Mouse (Mus musculus) heart, embryonic 15.5 days (tissue): ENCODE measurements around the gene Ak5. TPM values are rescaled to one million over a fixed set of nuclear protein-coding genes. Genes with fewer than 3 reads are reported as not detected.
A peak's percentile ranks its signal among the peaks of the same experiment; 100 is the strongest.

Experiments
- ATAC-seq: fragments of 200-750 bp; cut with Nextera tagmentation; replicated peaks from 2 replicates; pipeline ENCODE4 v1.8.0; 2017; ENCODE audit warnings: low read depth, moderate TSS enrichment; ENCODE audit not compliant: insufficient number of reproducible peaks, insufficient read depth, low FRiP score
- H3K27ac ChIP-seq: fragments of 300-500 bp; sonication (generic); 2 replicates; pipeline ENCODE4 v1.5.1; 2015; ENCODE audit warnings: mild to moderate bottlenecking, inconsistent platforms
- H3K27me3 ChIP-seq: fragments of 300-500 bp; sonication (generic); 2 replicates; pipeline ENCODE4 v1.6.1; 2015; ENCODE audit warnings: inconsistent platforms
- H3K36me3 ChIP-seq: fragments of 300-500 bp; sonication (generic); 2 replicates; pipeline ENCODE4 v1.6.1; 2015; ENCODE audit warnings: mild to moderate bottlenecking, inconsistent platforms
- H3K4me1 ChIP-seq: fragments of 300-500 bp; sonication (generic); replicated peaks from 2 replicates; pipeline ENCODE4 v1.6.1; 2015; ENCODE audit warnings: inconsistent platforms
- H3K4me2 ChIP-seq: fragments of 300-500 bp; sonication (generic); 2 replicates; pipeline ENCODE4 v1.6.1; 2015; ENCODE audit warnings: inconsistent platforms, mild to moderate bottlenecking, moderate library complexity
- H3K4me3 ChIP-seq: fragments of 300-500 bp; sonication (generic); 2 replicates; pipeline ENCODE4 v1.5.1; 2015; ENCODE audit warnings: mild to moderate bottlenecking, inconsistent platforms
- H3K9ac ChIP-seq: fragments of 300-500 bp; sonication (generic); 2 replicates; pipeline ENCODE4 v1.6.1; 2015; ENCODE audit warnings: mild to moderate bottlenecking, inconsistent platforms
- H3K9me3 ChIP-seq: fragments of 300-500 bp; sonication (generic); replicated peaks from 2 replicates; pipeline ENCODE4 v1.6.1; 2016; ENCODE audit warnings: inconsistent platforms
- WGBS: fragments of 180-500 bp; shearing (Covaris S2); methylation state at CpG from one replicate; pipeline ENCODE4 v1.1.7; 2015; ENCODE audit warnings: mixed read lengths; 5-methylcytosine and 5-hydroxymethylcytosine counted together
- polyA plus RNA-seq: library from polyadenylated mRNA; unstranded; fragments of >200 nt; fragmentation: Nextera tagmentation; extraction: Ambion mirVana; gene quantifications from 2 replicates; pipeline ENCODE4 v1.2.1, GENCODE M21; 2015

Gene Ak5
- polyA plus RNA-seq, 1 experiment from 2014 or later = 0.78 TPM

DNA sequence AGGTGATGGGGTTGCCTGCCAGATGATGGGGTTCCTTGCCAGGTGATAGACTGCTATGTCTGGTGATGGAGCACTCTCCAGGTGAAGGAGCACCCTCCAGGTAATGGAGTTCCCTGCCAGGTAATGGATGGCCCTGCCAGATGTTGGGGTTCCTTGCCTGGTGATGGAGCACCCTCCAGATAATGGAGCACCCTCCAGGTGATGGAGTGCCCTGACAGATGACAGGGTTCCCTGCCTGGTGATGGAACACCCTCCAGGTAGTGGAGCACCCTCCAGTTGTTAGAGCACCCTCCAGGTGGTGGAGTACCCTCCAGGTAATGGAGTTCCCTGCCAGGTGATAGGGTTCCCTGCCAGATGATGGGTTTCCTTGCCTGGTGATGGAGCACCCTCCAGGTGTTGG lies 104.3 kb downstream of the Ak5 start:
- ATAC-seq = no peak
- no peaks in the 10 kb centered on the region for H3K27me3 ChIP-seq
- no peak overlapping the region for H3K9ac ChIP-seq
- no peak overlapping the region for H3K27ac ChIP-seq
- H3K4me3 ChIP-seq = no peak overlapping the region
- no peaks in the 10 kb centered on the region for H3K9me3 ChIP-seq
- no peak overlapping the region for H3K4me2 ChIP-seq
- peaks cover 6% of the 10 kb centered on the region for H3K4me1 ChIP-seq
- H3K36me3 ChIP-seq = no peaks in the 10 kb centered on the region

DNA sequence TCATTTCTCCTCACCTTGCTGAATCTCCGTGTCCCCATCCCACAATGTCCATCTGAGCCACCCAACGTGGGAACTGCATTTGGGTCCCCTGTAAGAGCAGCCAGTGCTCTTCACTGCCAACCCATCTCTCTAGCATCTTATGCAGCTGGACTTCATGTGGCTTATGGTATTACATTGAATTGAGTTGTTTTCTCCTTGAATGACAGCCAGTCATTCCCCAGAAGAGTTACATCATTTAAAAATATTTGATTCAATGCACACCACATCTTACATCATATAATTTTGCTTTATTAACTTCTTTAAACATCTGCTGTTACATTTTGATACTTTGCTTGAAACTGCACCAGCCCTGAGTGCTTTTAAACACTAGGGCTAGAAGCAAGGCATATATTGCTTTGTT lies 106.5 kb downstream of the Ak5 start:
- Histone ChIP-seq H3K4me2 (no peak overlapping the region), H3K4me1 (no peaks in the 10 kb centered on the region), H3K27ac (no peak overlapping the region), H3K9ac (no peak overlapping the region), H3K27me3 (no peaks in the 10 kb centered on the region), H3K36me3 (no peaks in the 10 kb centered on the region), H3K4me3 (no peak overlapping the region), H3K9me3 (no peaks in the 10 kb centered on the region)
- 75% methylated on average over 2 of the region's 2 CpGs for WGBS
- no peak for ATAC-seq

DNA sequence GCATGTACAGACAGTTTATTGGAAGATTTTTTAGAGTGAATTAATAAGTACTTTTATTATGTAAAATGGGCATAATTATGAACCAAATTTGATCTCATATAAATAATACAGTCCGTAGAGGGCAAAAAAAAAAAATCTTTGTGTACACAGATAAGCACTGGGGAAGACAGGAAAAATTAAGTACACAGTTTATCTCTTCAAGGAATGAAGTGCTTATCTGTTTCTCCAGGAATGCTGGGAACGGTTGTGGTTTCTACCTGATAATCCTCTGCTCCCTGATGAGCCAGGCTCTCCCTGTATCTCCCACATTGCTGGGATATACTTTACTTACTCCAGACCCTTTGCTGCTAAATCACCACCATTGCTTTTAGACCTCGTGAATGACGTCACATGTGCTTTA lies 108.9 kb downstream of the Ak5 start:
- WGBS = 31% methylated on average over 4 of the region's 4 CpGs
- Histone ChIP-seq H3K36me3 (no peaks in the 10 kb centered on the region), H3K9me3 (no peaks in the 10 kb centered on the region), H3K27ac (no peak overlapping the region), H3K4me2 (no peak overlapping the region), H3K9ac (no peak overlapping the region), H3K4me1 (no peaks in the 10 kb centered on the region), H3K27me3 (no peaks in the 10 kb centered on the region), H3K4me3 (no peak overlapping the region)
- no peak for ATAC-seq

DNA sequence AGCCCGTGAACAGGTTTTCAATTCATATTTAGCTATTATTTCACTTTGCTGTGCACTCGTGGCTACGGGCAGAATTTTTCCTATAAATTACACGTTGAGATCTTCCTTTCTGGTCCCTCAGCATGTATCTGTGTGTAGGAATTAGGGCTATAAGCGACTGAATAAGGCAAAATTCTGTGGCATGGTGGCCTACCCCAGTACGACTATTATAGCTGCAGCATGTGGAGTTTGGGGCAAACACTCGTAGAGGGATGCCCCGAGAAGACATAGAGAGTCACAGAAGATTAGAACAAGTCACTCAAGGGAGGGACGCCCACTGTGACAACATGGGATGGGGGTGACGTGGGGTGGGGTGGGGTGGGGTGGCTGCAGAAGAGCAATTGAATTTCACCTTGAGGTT lies 110.1 kb downstream of the Ak5 start:
- Histone ChIP-seq H3K27me3 (no peaks in the 10 kb centered on the region), H3K27ac (no peak overlapping the region), H3K36me3 (no peaks in the 10 kb centered on the region), H3K4me1 (no peaks in the 10 kb centered on the region), H3K9me3 (no peaks in the 10 kb centered on the region), H3K4me2 (no peak overlapping the region), H3K9ac (no peak overlapping the region), H3K4me3 (no peak overlapping the region)
- 67% methylated on average over 10 of the region's 10 CpGs for WGBS
- no peak for ATAC-seq

DNA sequence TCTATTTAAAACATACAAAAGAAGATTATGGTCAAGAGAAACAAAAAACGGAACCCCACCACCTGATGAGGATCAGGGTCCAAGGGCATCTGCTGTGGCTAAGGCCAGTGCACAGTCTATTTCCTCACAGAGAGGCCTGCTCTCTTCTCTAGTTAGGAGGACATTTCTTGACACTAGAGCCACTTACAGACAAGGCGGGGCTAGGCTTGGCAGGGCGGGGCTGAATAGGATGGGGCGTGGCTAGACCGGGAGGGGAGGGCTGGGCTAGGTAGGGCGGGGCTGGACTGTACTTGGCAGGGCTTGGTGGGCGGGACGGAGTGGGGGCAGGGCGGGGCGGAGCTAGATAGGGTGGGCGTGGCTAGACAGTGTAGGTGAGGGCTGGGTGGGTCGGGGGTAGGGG lies 110.5 kb downstream of the Ak5 start:
- H3K4me1 ChIP-seq = no peaks in the 10 kb centered on the region
- H3K4me2 ChIP-seq = no peak overlapping the region
- H3K27ac ChIP-seq = no peak overlapping the region
- 45% methylated on average over 12 of the region's 12 CpGs for WGBS
- H3K9me3 ChIP-seq = no peaks in the 10 kb centered on the region
- H3K36me3 ChIP-seq = no peaks in the 10 kb centered on the region
- no peak overlapping the region for H3K9ac ChIP-seq
- H3K4me3 ChIP-seq = no peak overlapping the region
- no peaks in the 10 kb centered on the region for H3K27me3 ChIP-seq
- 0 out of 2 replicates have a peak, but pooled peaks have one; percentile 55 for ATAC-seq

DNA sequence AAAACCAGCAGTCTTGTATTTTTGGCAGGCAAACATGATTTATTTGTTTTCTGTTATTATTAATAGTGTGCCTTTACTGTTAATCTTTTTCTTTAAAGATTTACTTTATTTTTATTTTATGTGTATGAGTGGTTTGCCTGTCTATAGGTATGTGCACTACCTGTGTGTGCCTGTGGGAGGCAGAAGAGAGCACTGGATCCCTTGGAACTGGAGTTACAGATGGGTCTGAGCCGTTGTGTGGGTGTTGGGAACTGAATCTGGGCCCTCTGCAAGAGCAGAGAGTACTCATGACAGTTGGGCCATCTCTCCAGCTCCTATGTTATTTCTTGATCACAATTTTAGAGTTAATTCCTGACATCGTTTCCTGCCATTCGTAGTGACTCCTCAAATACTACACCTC lies 111.2 kb downstream of the Ak5 start:
- no peaks in the 10 kb centered on the region for H3K36me3 ChIP-seq
- H3K4me2 ChIP-seq = no peak overlapping the region
- H3K9ac ChIP-seq = no peak overlapping the region
- no peaks in the 10 kb centered on the region for H3K4me1 ChIP-seq
- ATAC-seq = no peak
- 85% methylated on average over 3 of the region's 3 CpGs for WGBS
- no peak overlapping the region for H3K27ac ChIP-seq
- no peaks in the 10 kb centered on the region for H3K9me3 ChIP-seq
- no peak overlapping the region for H3K4me3 ChIP-seq
- no peaks in the 10 kb centered on the region for H3K27me3 ChIP-seq

DNA sequence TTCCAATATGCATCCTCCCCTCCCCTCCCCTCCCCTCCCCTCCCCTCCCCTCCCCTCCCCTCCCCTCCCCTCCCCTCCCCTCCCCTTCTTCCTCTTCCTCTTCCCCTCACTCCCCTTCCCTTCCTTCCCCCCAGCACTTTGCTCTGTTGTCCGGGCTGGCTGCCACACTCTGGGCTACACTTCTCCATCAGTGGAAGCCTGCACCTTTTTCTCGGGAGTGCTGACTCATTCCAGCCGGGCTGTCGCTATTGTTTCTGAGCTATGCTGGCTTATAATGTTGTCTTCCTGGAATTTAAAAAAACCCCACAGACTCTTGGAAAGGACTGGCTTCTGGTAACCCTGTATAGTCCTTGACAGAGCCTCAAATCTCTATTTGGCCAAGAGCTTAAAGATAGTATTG lies 111.7 kb downstream of the Ak5 start:
- Histone ChIP-seq H3K9me3 (no peaks in the 10 kb centered on the region), H3K4me1 (no peaks in the 10 kb centered on the region), H3K4me2 (no peak overlapping the region), H3K4me3 (no peak overlapping the region), H3K36me3 (no peaks in the 10 kb centered on the region), H3K27me3 (no peaks in the 10 kb centered on the region), H3K27ac (no peak overlapping the region), H3K9ac (no peak overlapping the region)
- no peak for ATAC-seq
- WGBS = 19% methylated on average over 3 of the region's 4 CpGs

DNA sequence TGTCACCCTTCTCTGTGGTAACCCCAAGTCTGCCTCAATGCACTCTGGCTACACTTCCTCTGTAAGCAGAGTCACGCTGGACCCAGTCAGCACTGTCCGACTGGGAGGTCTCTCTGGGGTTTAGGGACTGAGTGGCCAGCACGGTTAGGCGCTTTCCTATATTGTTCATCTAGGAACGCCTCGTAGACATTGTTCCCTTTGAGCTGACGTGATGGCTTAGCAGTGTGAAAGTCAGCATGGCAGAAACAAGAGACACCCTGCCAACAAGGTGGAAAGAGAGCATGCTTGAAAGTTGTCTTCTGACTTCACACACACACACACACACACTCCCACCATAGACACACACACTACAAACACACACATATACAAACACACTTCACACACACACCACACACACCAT lies 112.9 kb downstream of the Ak5 start:
- no peak for ATAC-seq
- H3K27ac ChIP-seq = no peak overlapping the region
- no peaks in the 10 kb centered on the region for H3K9me3 ChIP-seq
- no peaks in the 10 kb centered on the region for H3K27me3 ChIP-seq
- WGBS = 56% methylated on average over 7 of the region's 7 CpGs
- no peak overlapping the region for H3K4me2 ChIP-seq
- H3K4me3 ChIP-seq = no peak overlapping the region
- H3K4me1 ChIP-seq = no peaks in the 10 kb centered on the region
- no peaks in the 10 kb centered on the region for H3K36me3 ChIP-seq
- H3K9ac ChIP-seq = no peak overlapping the region

DNA sequence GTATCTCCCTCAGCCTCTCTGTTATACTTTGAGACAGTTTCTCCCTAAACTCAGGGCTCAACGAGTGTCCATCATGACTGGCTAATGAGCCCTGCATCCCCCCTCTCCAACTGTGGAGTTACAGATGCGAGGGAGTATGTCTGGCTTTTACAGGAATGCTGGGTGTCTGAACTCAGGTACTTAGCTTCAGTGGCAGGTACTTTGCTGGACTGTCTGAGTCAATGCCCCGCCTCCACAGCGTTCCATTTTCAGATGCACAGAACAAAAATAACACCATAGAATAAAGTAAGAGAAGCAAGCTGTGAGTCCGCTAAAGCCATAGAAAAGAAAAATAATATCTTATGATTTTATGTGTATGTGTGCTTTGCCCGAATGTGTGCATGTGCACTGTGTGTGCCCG lies 113.8 kb downstream of the Ak5 start:
- no peaks in the 10 kb centered on the region for H3K36me3 ChIP-seq
- WGBS = 84% methylated on average over 7 of the region's 7 CpGs
- no peaks in the 10 kb centered on the region for H3K4me1 ChIP-seq
- no peak overlapping the region for H3K4me3 ChIP-seq
- no peak overlapping the region for H3K4me2 ChIP-seq
- no peak overlapping the region for H3K9ac ChIP-seq
- no peaks in the 10 kb centered on the region for H3K9me3 ChIP-seq
- ATAC-seq = no peak
- H3K27ac ChIP-seq = no peak overlapping the region
- no peaks in the 10 kb centered on the region for H3K27me3 ChIP-seq

DNA sequence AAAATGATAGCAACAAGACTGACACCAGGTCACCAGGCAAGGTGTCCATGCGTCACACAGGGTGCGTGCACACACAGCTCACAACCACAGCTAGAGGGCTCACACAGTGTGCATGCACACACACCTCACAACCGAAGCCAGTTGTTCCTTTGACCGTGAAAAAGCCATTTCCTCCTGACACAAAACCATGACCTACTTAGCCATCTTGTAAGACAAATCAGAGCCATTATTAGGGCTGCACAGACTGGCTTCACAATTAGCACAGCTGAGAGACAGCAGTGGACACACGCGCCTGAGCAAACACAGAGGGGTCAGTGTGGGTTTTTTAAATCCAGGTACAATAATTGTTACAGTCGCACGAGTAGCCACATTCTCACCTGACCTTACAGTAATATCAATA lies 115.5 kb downstream of the Ak5 start:
- no peak overlapping the region for H3K9ac ChIP-seq

DNA sequence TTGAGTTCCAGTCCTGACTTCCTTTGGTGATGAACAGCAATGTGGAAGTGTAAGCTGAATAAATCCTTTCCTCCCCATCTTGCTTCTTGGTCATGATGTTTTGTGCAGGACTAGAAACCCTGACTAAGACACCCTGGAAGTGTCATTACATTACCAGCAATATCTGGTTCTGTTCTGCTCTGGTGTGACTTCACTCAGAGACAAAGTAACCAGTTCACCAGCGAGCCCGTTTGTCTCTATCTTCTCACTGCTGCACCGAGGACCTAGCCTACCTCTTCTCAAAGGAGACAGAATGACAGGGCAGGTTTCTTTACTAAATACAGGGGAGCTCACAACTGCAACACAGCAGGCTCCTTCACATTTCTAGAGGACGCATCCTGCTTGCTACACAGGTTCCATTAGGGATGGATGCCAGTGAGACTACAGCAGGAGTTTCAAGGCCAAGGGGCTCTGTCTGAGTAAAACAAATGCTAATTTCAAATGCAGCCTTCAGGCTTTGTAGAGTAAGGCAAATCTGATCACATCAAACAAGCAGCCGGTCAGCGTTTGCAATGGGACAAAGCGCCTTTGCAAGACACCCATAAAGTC lies 117.5 kb downstream of the Ak5 start:
- Histone ChIP-seq H3K27ac (no peak overlapping the region), H3K4me2 (no peak overlapping the region), H3K4me3 (no peak overlapping the region), H3K9ac (no peak overlapping the region), H3K4me1 (no peaks in the 10 kb centered on the region), H3K9me3 (no peaks in the 10 kb centered on the region), H3K27me3 (no peaks in the 10 kb centered on the region), H3K36me3 (no peaks in the 10 kb centered on the region)
- ATAC-seq = no peak
- 82% methylated on average over 7 of the region's 7 CpGs for WGBS

More for the DNA sequence above, 115.5 kb downstream of the Ak5 start:
- H3K27me3 ChIP-seq = no peaks in the 10 kb centered on the region
- H3K27ac ChIP-seq = no peak overlapping the region
- H3K4me3 ChIP-seq = no peak overlapping the region
- ATAC-seq = no peak
- 85% methylated on average over 8 of the region's 8 CpGs for WGBS
- H3K36me3 ChIP-seq = no peaks in the 10 kb centered on the region
- no peaks in the 10 kb centered on the region for H3K4me1 ChIP-seq
- H3K9me3 ChIP-seq = no peaks in the 10 kb centered on the region
- H3K4me2 ChIP-seq = no peak overlapping the region

DNA sequence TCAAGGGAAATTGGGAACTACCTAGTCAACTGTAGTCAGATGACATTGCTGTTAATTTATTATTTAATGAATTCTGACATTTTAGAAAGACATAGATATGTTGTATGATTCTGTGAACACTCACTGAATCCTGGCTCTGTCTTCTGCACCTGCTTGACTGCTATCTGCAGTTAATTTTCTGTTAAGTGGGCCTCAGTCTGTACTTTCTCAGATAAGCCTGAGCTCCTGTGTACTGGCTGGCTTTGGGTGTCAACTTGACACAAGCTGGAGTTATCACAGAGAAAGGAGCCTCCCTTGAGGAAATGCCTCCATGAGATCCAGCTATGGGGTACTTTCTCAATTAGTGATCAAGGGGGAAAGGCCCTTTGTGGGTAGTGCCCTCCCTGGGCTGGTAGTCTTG lies 118.1 kb downstream of the Ak5 start:
- Histone ChIP-seq H3K36me3 (no peaks in the 10 kb centered on the region), H3K4me1 (no peaks in the 10 kb centered on the region), H3K27ac (no peak overlapping the region), H3K27me3 (no peaks in the 10 kb centered on the region), H3K9ac (no peak overlapping the region), H3K4me3 (no peak overlapping the region), H3K9me3 (no peaks in the 10 kb centered on the region), H3K4me2 (no peak overlapping the region)
- ATAC-seq = no peak
